Mouse (Mus musculus) midbrain, embryonic 14.5 days (tissue): ENCODE data around the gene Akt1s1. TPM values are rescaled to one million over a fixed set of nuclear protein-coding genes. Genes with fewer than 3 reads are reported as not detected.

Experiments used
- ATAC-seq: fragments of 200-750 bp; cut with Nextera tagmentation; 2 replicates; pipeline ENCODE4 v1.8.0; 2017; ENCODE audit warnings: moderate number of reproducible peaks, moderate library complexity; ENCODE audit not compliant: low FRiP score, low TSS enrichment
- DNase-seq: peaks from one replicate; pipeline ENCODE4 v3.0.0-alpha.2; 2015
- H3K27ac ChIP-seq: fragments of 300-500 bp; sonication (generic); replicated peaks from 2 replicates; pipeline ENCODE4 v1.5.1; 2014; ENCODE audit warnings: mild to moderate bottlenecking, low read depth, low read length, moderate library complexity
- H3K27me3 ChIP-seq: fragments of 300-500 bp; sonication (generic); 2 replicates; pipeline ENCODE4 v1.6.1; 2014; ENCODE audit warnings: low read length, control low read depth, mixed read lengths; ENCODE audit not compliant: control insufficient read depth, insufficient read depth
- H3K36me3 ChIP-seq: fragments of 300-500 bp; sonication (generic); 2 replicates; pipeline ENCODE4 v1.6.1; 2014; ENCODE audit warnings: low read length, control low read depth; ENCODE audit not compliant: control insufficient read depth, insufficient read depth
- H3K4me1 ChIP-seq: fragments of 300-500 bp; sonication (generic); 2 replicates; pipeline ENCODE4 v1.6.1; 2014; ENCODE audit warnings: mild to moderate bottlenecking, antibody characterized with exemption, low read length, control low read depth; ENCODE audit not compliant: control insufficient read depth, insufficient read depth
- H3K4me2 ChIP-seq: fragments of 300-500 bp; sonication (generic); 2 replicates; pipeline ENCODE4 v1.6.1; 2014; ENCODE audit warnings: mild to moderate bottlenecking, low read length, moderate library complexity
- H3K4me3 ChIP-seq: fragments of 300-500 bp; sonication (generic); replicated peaks from 2 replicates; pipeline ENCODE4 v1.5.1; 2014; ENCODE audit warnings: low read depth, low read length
- H3K9ac ChIP-seq: fragments of 300-500 bp; sonication (generic); replicated peaks from 2 replicates; pipeline ENCODE4 v1.6.1; 2014; ENCODE audit warnings: mild to moderate bottlenecking, low read length, moderate library complexity
- H3K9me3 ChIP-seq: fragments of 300-500 bp; sonication (generic); 2 replicates; pipeline ENCODE4 v1.6.1; 2016; ENCODE audit warnings: low read length, control low read depth, mixed read lengths; ENCODE audit not compliant: control insufficient read depth
- WGBS: fragments of 180-500 bp; shearing (Covaris S2); extraction: QIAGEN DNeasy Blood & Tissue Kit; methylation state at CpG from one replicate; pipeline ENCODE4 v1.1.7; 2014; 5-methylcytosine and 5-hydroxymethylcytosine counted together
- polyA plus RNA-seq: library from polyadenylated mRNA; unstranded; fragments of >200 nt; fragmentation: Nextera tagmentation; extraction: Ambion mirVana; gene quantifications from 2 replicates; pipeline ENCODE4 v1.2.1, GENCODE M21; 2014

Akt1s1 gene
- polyA plus RNA-seq, 1 experiment from 2014 or later = 61.9 TPM

DNA sequence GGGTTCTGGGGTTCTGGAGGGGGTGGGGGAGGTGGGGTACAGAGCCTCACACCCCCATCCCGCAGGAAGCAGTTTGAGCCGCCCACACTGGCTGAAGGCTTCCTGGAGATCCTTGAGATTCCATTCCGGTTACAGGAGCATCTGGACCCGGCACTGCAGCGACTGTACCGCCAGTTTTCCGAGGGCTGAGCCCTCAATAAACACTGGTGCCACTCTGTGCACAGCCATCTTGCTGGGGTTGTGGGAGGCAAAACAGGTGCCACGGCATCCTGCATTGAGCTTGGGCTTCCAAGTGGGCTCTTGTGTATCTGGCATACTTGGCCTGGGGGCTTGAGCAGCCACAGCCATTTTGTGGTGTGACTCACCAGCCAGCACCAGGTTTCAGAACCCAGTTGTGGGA lies 13.6 kb downstream of the Akt1s1 start:
- no peaks in the 10 kb centered on the region for H3K27me3 ChIP-seq
- DNase-seq (no peak), ATAC-seq (no peak)
- no peak overlapping the region for H3K9ac ChIP-seq
- no peak overlapping the region for H3K27ac ChIP-seq
- no peak overlapping the region for H3K4me3 ChIP-seq
- no peaks in the 10 kb centered on the region for H3K9me3 ChIP-seq
- no peak overlapping the region for H3K4me2 ChIP-seq
- H3K4me1 ChIP-seq = peaks cover 22% of the 10 kb centered on the region
- H3K36me3 ChIP-seq = peaks cover 58% of the 10 kb centered on the region
- 85% methylated on average over 8 of the region's 8 CpGs for WGBS

DNA sequence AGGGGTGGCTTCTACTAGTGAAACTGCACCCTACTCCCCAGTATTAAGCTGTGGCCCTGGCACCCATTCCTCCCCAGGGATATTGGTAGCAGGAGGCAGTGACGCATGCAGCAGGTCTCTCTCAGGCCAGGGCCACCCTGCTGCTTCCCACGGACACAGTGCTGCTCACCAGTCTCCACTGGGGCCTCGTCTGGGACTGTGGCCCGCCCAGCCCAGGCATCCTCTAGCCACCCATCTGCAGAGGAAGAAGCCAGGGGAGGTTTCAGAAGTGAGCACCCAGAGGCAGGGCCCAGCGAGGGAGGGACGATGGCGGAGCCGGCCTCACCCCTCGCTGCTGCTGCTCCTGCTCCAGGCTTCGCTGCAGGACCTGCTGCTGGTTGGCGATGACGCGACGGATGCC lies 14.4 kb downstream of the Akt1s1 start:
- no peaks in the 10 kb centered on the region for H3K9me3 ChIP-seq
- H3K27me3 ChIP-seq = no peaks in the 10 kb centered on the region
- 91% methylated on average over 14 of the region's 14 CpGs for WGBS
- ATAC-seq (no peak), DNase-seq (no peak)
- no peak overlapping the region for H3K4me3 ChIP-seq
- H3K4me1 ChIP-seq = peaks cover 24% of the 10 kb centered on the region
- H3K27ac ChIP-seq = no peak overlapping the region
- peaks cover 58% of the 10 kb centered on the region for H3K36me3 ChIP-seq
- H3K4me2 ChIP-seq = no peak overlapping the region
- no peak overlapping the region for H3K9ac ChIP-seq

DNA sequence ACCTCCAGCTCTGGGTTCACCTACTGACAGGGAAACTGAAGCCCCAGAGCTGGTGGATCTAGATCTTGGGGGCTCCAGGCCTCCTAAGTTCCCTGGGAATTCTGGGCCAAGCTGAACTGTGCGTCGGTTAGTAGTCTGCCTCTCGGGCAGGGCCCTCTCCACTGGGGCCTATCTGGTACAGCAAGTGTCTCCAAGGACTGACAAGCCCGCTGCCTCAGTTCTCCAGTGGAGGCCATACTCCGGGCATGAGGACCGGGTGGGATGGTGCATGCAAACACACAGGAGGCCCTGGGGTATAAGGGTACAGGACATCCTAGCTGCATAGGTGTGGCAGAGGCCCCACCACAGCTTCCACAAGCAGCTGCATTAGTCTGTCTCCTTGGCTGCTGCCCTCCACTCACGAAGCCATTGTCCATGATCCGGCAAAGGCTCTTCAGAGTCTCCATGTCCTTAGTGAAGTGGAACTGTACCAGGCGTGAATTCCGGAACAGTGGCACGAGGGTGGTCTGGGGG lies 15.2 kb downstream of the Akt1s1 start:
- peaks cover 24% of the 10 kb centered on the region for H3K4me1 ChIP-seq
- WGBS = 85% methylated on average over 11 of the region's 11 CpGs
- H3K27me3 ChIP-seq = no peaks in the 10 kb centered on the region
- no peak overlapping the region for H3K4me3 ChIP-seq
- H3K9me3 ChIP-seq = no peaks in the 10 kb centered on the region
- ATAC-seq (no peak), DNase-seq (no peak)
- H3K36me3 ChIP-seq = peaks cover 58% of the 10 kb centered on the region
- no peak overlapping the region for H3K9ac ChIP-seq
- no peak overlapping the region for H3K4me2 ChIP-seq
- H3K27ac ChIP-seq = no peak overlapping the region

DNA sequence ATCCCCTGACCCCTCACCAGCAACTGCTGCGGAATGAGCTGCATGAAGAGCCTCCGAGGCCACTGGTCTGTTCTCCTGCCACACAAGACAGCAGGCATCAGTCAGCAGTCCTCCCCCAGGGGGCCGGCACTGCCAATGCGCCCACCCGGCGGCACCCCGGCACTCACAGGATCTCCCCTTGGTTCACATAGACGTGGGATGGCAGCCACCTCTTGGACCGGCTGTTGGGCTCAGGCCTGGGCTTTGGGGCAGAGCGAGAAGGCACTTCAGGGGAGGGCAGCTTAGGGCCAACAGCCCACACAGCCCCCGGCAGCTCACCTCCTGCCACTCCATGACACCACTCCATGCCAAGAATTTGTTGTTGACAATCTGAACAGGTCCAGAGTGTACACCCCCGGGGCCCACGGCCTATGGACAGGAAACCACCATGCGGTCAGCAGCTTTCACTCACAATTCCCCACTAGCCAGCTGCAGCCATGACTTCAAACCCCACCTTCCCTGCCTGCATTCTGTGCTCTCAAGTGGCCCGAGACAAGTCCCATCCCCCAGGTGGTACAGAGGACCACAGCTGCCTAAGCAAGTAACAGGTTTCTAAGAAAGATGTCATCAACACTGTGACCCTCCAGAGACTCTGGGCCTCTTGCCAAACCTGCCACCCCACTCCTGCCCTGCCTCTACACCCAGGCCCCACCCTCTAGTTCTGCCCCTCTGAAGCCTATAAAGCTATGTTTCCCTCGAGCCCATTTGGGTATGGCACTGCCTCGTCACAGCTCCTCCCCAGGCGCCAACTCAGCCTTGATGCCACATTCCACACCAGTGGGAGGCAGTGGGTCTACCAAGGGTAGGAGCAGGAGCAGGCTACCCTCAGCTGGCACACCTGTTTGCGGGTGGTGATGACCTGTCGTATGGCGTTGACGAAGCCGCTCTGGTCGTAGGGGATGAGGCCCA lies 16.1 kb downstream of the Akt1s1 start:
- Histone ChIP-seq H3K27me3 (no peaks in the 10 kb centered on the region), H3K9ac (no peak overlapping the region), H3K9me3 (no peaks in the 10 kb centered on the region), H3K4me3 (no peak overlapping the region), H3K4me2 (no peak overlapping the region), H3K27ac (no peak overlapping the region), H3K36me3 (peaks cover 55% of the 10 kb centered on the region), H3K4me1 (peaks cover 24% of the 10 kb centered on the region)
- no peak for ATAC-seq
- WGBS = 85% methylated on average over 24 of the region's 24 CpGs
- DNase-seq = no peak

DNA sequence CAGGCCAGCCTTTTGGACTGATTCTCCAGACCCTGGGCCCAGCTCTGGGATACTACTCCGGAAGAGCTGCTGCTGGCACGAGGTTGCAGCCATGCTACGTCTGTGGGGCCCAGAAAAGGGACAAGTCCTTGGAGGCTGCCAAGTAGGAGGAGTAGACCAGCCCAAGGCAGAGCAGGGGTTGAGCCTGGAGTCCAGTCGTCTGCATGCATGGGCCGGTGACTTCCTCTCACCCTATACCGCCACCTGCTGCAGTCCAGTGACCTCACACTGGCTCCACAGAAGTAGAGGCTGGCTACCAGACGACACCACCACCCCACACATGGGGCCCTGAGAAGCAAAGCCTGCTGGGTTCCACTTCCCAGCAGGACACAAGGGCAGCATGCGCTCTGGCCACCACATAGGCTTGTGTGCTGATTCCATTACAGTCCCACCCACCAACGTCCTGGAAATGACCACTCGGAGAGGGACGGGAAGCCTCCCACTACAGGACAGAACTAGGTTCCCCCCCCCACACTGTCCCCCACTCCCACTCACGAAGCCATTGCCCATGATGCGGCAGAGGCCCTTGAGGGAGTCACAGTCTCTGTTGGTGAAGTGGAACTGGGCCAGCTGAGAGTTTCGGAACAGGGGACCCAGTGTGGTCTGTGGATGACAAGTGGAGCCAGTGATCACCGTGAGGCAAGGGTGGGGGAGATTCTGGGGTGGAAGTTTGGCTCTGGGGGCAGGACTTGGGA lies 17.7 kb downstream of the Akt1s1 start:
- peak overlapping the region; percentile 95 for H3K4me2 ChIP-seq
- peak overlapping the region; percentile 99; the same call in 1 of the 2 replicates for H3K4me3 ChIP-seq
- H3K9ac ChIP-seq = 0 out of 2 replicates have a peak overlapping the region, but pooled peaks have one; percentile 20
- H3K4me1 ChIP-seq = peaks cover 28% of the 10 kb centered on the region
- peak; percentile 42 for DNase-seq
- H3K27me3 ChIP-seq = no peaks in the 10 kb centered on the region
- no peak for ATAC-seq
- H3K27ac ChIP-seq = 0 out of 2 replicates have a peak overlapping the region, but pooled peaks have one; percentile 26
- WGBS = 57% methylated on average over 15 of the region's 15 CpGs
- H3K9me3 ChIP-seq = no peaks in the 10 kb centered on the region
- H3K36me3 ChIP-seq = peaks cover 53% of the 10 kb centered on the region

DNA sequence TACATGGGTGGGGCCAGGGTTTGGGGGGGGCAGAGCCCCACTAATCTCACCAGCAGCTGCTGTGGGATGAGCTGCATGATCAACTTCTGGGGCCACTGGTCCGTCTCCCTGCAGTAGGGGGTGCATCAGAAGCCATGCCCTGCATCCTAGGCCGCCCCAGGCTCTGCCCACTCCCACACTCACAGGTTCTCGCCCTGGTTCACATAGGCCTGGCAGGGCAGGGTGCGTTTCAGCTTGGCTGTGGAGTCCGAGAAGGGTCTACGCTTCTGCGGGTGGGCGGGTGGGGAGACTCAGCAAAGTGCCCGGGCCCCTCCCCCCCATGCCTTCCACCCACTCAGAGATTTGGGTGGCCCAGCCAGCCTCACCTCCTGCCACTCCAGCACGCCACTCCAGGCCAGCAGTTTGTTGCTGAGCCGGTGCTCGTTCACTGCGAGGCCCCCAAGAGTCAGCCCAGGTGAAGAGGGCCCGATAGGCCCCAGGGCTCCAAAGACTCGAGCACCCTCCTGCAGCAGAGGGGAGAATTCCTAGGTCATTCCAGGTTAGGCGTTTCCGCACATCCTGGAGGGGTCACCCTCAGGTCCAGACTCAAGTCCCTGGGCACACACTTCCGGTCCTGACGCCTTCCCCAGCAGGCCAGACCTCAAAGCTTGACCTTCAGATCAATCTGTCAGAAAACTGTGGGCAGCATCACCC lies 18.4 kb downstream of the Akt1s1 start:
- Histone ChIP-seq H3K4me3 (peak overlapping the region; percentile 99), H3K9ac (peak overlapping the region; percentile 99; the same call in 1 of the 2 replicates), H3K27me3 (no peaks in the 10 kb centered on the region), H3K4me2 (peak overlapping the region; percentile 95), H3K4me1 (peaks cover 28% of the 10 kb centered on the region), H3K27ac (0 out of 2 replicates have a peak overlapping the region, but pooled peaks have one; percentile 20), H3K36me3 (peaks cover 45% of the 10 kb centered on the region), H3K9me3 (no peaks in the 10 kb centered on the region)
- ATAC-seq = no peak
- no peak for DNase-seq
- 76% methylated on average over 18 of the region's 19 CpGs for WGBS

DNA sequence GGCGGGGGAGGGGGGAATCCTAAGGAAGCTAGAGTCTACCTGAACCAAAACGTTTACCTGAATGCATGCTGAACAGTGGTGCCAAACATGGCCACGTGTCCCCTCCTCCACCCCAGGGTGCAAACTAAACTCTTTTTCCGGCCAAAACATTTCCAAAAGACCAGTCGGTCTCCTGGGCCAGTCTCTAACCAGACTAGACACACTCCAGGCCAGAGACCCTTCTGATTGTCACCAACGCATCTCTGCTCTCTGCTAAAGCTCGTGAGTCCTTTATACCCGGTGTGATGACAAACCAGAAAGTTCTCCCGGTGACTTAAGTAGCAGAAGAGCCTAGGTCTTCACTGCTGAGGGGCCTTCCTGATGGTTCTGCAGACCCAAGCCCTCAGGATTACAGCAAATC lies 19.0 kb downstream of the Akt1s1 start:
- no peak for DNase-seq
- 44% methylated on average over 9 of the region's 9 CpGs for WGBS
- peak overlapping the region; percentile 99; the same call in 1 of the 2 replicates for H3K9ac ChIP-seq
- no peak for ATAC-seq
- H3K27ac ChIP-seq = no peak overlapping the region
- no peaks in the 10 kb centered on the region for H3K27me3 ChIP-seq
- no peaks in the 10 kb centered on the region for H3K9me3 ChIP-seq
- H3K4me3 ChIP-seq = peak overlapping the region; percentile 99
- peaks cover 39% of the 10 kb centered on the region for H3K36me3 ChIP-seq
- peak overlapping the region; percentile 95 for H3K4me2 ChIP-seq
- peaks cover 28% of the 10 kb centered on the region for H3K4me1 ChIP-seq

DNA sequence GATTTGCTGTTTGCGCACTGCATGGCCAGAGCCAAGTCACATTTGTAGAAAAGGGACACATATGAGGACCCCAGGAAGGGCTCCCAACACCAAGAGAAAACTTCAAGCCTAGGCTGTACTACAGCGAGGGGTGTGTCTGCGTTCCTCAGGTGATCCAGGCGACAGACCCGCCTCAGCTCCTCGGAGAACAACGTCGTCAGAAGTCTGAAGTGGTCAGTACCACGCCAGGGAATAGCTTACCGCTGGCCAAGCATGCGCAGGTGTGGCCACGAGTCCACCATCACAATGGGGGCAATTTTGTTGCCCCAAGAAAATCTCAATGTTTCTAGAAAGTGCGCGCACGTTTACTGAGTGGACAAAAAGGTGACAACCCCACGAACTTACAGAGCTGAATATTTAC lies 19.7 kb downstream of the Akt1s1 start:
- Histone ChIP-seq H3K27me3 (no peaks in the 10 kb centered on the region), H3K4me2 (peak overlapping the region; percentile 95), H3K9ac (peak overlapping the region; percentile 99), H3K4me3 (peak overlapping the region; percentile 99), H3K27ac (peak overlapping the region; percentile 100), H3K36me3 (peaks cover 32% of the 10 kb centered on the region), H3K9me3 (no peaks in the 10 kb centered on the region), H3K4me1 (peaks cover 28% of the 10 kb centered on the region)
- DNase-seq = no peak
- ATAC-seq = no peak
- WGBS = 6% methylated on average over 16 of the region's 16 CpGs
